ENCODE assay signal across 8 mouse cellular contexts in the genomic region with DNA sequence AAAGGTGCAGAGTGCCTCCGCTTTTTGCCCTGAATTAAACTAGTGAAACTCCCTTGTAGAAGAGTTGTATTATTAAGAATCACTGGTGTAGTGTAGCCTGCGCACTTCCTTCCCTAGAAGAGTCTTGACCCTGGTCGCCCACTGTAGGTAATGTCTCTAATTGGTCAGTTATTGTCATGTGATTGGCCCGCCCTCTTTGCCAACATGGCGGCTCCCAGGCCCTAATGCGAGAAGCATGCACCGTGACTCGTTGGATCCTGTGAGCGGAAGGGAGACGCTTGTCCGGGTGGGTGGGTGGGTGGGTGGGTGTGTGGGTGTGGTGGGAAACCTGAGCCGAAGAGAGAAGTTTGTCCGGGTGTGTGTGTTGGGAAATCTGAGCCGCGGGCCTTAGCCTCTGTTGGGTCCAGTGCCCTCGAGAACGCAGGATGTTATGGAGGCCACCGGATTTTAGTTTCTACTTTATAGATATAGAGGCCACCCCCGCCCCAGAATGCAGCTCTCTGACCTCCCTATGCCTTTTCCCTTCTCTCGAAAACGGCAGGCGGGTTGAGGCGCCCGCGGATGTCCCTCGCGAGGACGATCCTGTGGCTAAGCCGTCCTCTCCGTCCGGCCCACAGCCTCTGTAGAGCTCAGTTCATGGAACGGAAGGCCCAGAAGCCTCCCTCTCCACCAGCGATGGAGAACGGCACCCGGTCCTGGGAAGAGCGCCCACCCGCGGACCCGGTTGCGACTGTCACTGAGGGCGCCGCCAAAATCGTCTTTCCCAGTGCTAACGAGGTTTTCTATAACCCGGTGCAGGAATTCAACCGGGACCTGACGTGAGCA. TPM values are rescaled to one million over a fixed set of nuclear protein-coding genes. Genes with fewer than 3 reads are reported as not detected.
DNase-seq lines count a peak whose midpoint lies in the region; ATAC-seq and TF ChIP-seq lines count a peak whose summit lies in the region.

No protein-coding gene starts in this region.

- DNase-seq in urinary bladder, adult 18-20 months (ENCODE audit: low spot score in 2 of 2), result peak; percentile 86 to 88
- no peak for DNase-seq in urinary bladder, postnatal 10 days (ENCODE audit: low spot score)
- DNase-seq in embryonic facial prominence, embryonic 11.5 days (ENCODE audit: low spot score), result peak; percentile 92
- peak; percentile 91 to 92 for DNase-seq in heart, adult 2 months
- DNase-seq in kidney, adult 8-10 months, result peak; percentile 91 to 95
- DNase-seq in midbrain, embryonic 14.5 days, result peak; percentile 94
- DNase-seq in spleen, adult 18-20 months, result peak; percentile 67 to 83

- no peak for TF ChIP-seq CTCF in heart, adult 2 months (IDR thresholded peaks at IDR 0.05)

- ATAC-seq in embryonic facial prominence, embryonic 11.5 days (replicated peaks; ENCODE audit: insufficient number of reproducible peaks, low FRiP score, low TSS enrichment, low read depth), result peak; percentile 77
- peak; percentile 78 for ATAC-seq in limb, embryonic 12.5 days (ENCODE audit: insufficient number of reproducible peaks, insufficient read depth, low FRiP score, low TSS enrichment, low read depth)
- ATAC-seq in midbrain, embryonic 14.5 days (ENCODE audit: low FRiP score, low TSS enrichment), result peak; percentile 90

- H3K79me2 ChIP-seq in heart, adult 2 months (replicated peaks; ENCODE audit: control insufficient read depth, insufficient read depth, low read length), result peaks cover 2% of the 10 kb centered on the region

- peaks cover 3% of the 10 kb centered on the region for H3K4me1 ChIP-seq in embryonic facial prominence, embryonic 11.5 days (ENCODE audit: control insufficient read depth, insufficient read depth, low read length)
- peaks cover 6% of the 10 kb centered on the region for H3K4me1 ChIP-seq in heart, adult 2 months (ENCODE audit: control insufficient read depth, insufficient read depth, low read length)
- peaks cover 39% of the 10 kb centered on the region for H3K4me1 ChIP-seq in limb, embryonic 12.5 days (replicated peaks)
- peaks cover 36% of the 10 kb centered on the region for H3K4me1 ChIP-seq in midbrain, embryonic 14.5 days (ENCODE audit: control insufficient read depth, insufficient read depth, low read length)

- under 1% methylated on average over 47 of the region's 47 CpGs for WGBS in embryonic facial prominence, embryonic 11.5 days
- WGBS in heart, adult 2 months, result under 1% methylated on average over 47 of the region's 47 CpGs
- WGBS in limb, embryonic 12.5 days, result under 1% methylated on average over 47 of the region's 47 CpGs
- under 1% methylated on average over 47 of the region's 47 CpGs for WGBS in midbrain, embryonic 14.5 days

- peak overlapping the region; percentile 86 for H3K4me3 ChIP-seq in embryonic facial prominence, embryonic 11.5 days (ENCODE audit: low read depth, low read length)
- peak overlapping the region; percentile 80 for H3K4me3 ChIP-seq in heart, adult 2 months
- H3K4me3 ChIP-seq in limb, embryonic 12.5 days (replicated peaks), result peak overlapping the region; percentile 82
- peak overlapping the region; percentile 73 for H3K4me3 ChIP-seq in midbrain, embryonic 14.5 days (replicated peaks; ENCODE audit: low read depth, low read length)

- peak overlapping the region; percentile 85 for H3K9ac ChIP-seq in embryonic facial prominence, embryonic 11.5 days (replicated peaks; ENCODE audit: low read length)
- peak overlapping the region; percentile 56 for H3K9ac ChIP-seq in heart, adult 2 months (ENCODE audit: low read depth, low read length)
- peak overlapping the region; percentile 82 for H3K9ac ChIP-seq in limb, embryonic 12.5 days (replicated peaks)
- H3K9ac ChIP-seq in midbrain, embryonic 14.5 days (replicated peaks; ENCODE audit: low read length), result peak overlapping the region; percentile 67

- no peaks in the 10 kb centered on the region for H3K36me3 ChIP-seq in embryonic facial prominence, embryonic 11.5 days (replicated peaks; ENCODE audit: control insufficient read depth, insufficient read depth, low read depth, low read length)
- no peaks in the 10 kb centered on the region; the same call in 1 of the 2 replicates for H3K36me3 ChIP-seq in heart, adult 2 months (ENCODE audit: control insufficient read depth, insufficient read depth, low read length)
- H3K36me3 ChIP-seq in limb, embryonic 12.5 days, result peaks cover 39% of the 10 kb centered on the region
- H3K36me3 ChIP-seq in midbrain, embryonic 14.5 days (ENCODE audit: control insufficient read depth, insufficient read depth, low read length), result peaks cover 28% of the 10 kb centered on the region

- peak overlapping the region; percentile 47; the same call in 1 of the 2 replicates for H3K27ac ChIP-seq in embryonic facial prominence, embryonic 11.5 days (replicated peaks; ENCODE audit: low read depth, low read length)
- H3K27ac ChIP-seq in heart, adult 2 months, result peak overlapping the region; percentile 77
- peak overlapping the region; percentile 85 for H3K27ac ChIP-seq in limb, embryonic 12.5 days
- H3K27ac ChIP-seq in midbrain, embryonic 14.5 days (replicated peaks; ENCODE audit: low read depth, low read length), result 0 out of 2 replicates have a peak overlapping the region, but pooled peaks have one; percentile 1

- intact Hi-C loops in heart, adult 2 months (cut with DNase I), result loop anchor here (5.0 kb wide), 1 partner anchor 97 kb away; no protein-coding TSS in a partner anchor

- H3K9me3 ChIP-seq in embryonic facial prominence, embryonic 11.5 days (replicated peaks; ENCODE audit: control insufficient read depth, low read length), result no peaks in the 10 kb centered on the region
- H3K9me3 ChIP-seq in limb, embryonic 12.5 days, result no peaks in the 10 kb centered on the region
- no peaks in the 10 kb centered on the region for H3K9me3 ChIP-seq in midbrain, embryonic 14.5 days (ENCODE audit: control insufficient read depth, low read length)

- peak; percentile 53; the same call in 1 of the 2 replicates for TF ChIP-seq EP300 in heart, adult 2 months (IDR thresholded peaks at IDR 0.05; ENCODE audit: insufficient read depth, low read depth, low read length)

- TF ChIP-seq POLR2A in heart, adult 2 months (IDR thresholded peaks at IDR 0.05; ENCODE audit: insufficient read depth, low read depth, low read length), result no peak

- peak overlapping the region; percentile 90 for H3K4me2 ChIP-seq in embryonic facial prominence, embryonic 11.5 days (ENCODE audit: low read depth, low read length)
- peak overlapping the region; percentile 77 for H3K4me2 ChIP-seq in limb, embryonic 12.5 days
- peak overlapping the region; percentile 91 for H3K4me2 ChIP-seq in midbrain, embryonic 14.5 days (ENCODE audit: low read length)

- H3K27me3 ChIP-seq in embryonic facial prominence, embryonic 11.5 days (ENCODE audit: control insufficient read depth, insufficient read depth, low read length), result no peaks in the 10 kb centered on the region
- H3K27me3 ChIP-seq in heart, adult 2 months (ENCODE audit: control insufficient read depth, insufficient read depth, low read length), result no peaks in the 10 kb centered on the region
- H3K27me3 ChIP-seq in limb, embryonic 12.5 days, result no peaks in the 10 kb centered on the region
- no peaks in the 10 kb centered on the region for H3K27me3 ChIP-seq in midbrain, embryonic 14.5 days (ENCODE audit: control insufficient read depth, insufficient read depth, low read length)

RNA-seq across cellular contexts. Expression of gene Nacc1, which starts 1.6 kb away (rescaled TPM):
- polyA plus RNA-seq in embryonic facial prominence, embryonic 11.5 days (2014; fragmentation: Nextera tagmentation; extraction: Ambion mirVana), result 21.0 and 21.1 TPM in 2 replicates
- 10 to 100 TPM; 30.5 to 31.0 TPM for total RNA-seq in heart, adult 2 months (2021)
- polyA plus RNA-seq in heart, adult 2 months (2012; rRNA removed), result 45.3 and 50.5 TPM in 2 replicates
- polyA plus RNA-seq in limb, embryonic 12.5 days (2016; fragmentation: Nextera tagmentation; extraction: Ambion mirVana), result 16.9 and 21.4 TPM in 2 replicates
- 19.1 and 20.2 TPM in 2 replicates for polyA plus RNA-seq in midbrain, embryonic 14.5 days (2014; fragmentation: Nextera tagmentation; extraction: Ambion mirVana)

RNA-seq across cellular contexts. Expression of gene Trmt1, which starts 3.2 kb away (rescaled TPM):
- 61.5 and 64.7 TPM in 2 replicates for polyA plus RNA-seq in embryonic facial prominence, embryonic 11.5 days (2014; fragmentation: Nextera tagmentation; extraction: Ambion mirVana)
- 10 to 100 TPM; 32.0 to 37.4 TPM for total RNA-seq in heart, adult 2 months (2021)
- 39.9 and 50.8 TPM in 2 replicates for polyA plus RNA-seq in heart, adult 2 months (2012; rRNA removed)
- polyA plus RNA-seq in limb, embryonic 12.5 days (2016; fragmentation: Nextera tagmentation; extraction: Ambion mirVana), result 63.4 and 66.9 TPM in 2 replicates
- 56.9 and 59.6 TPM in 2 replicates for polyA plus RNA-seq in midbrain, embryonic 14.5 days (2014; fragmentation: Nextera tagmentation; extraction: Ambion mirVana)

RNA-seq across cellular contexts. Expression of gene Lyl1, which starts 12.0 kb away (rescaled TPM):
- polyA plus RNA-seq in embryonic facial prominence, embryonic 11.5 days (2014; fragmentation: Nextera tagmentation; extraction: Ambion mirVana), result 4.6 and 5.3 TPM in 2 replicates
- total RNA-seq in heart, adult 2 months (2021), result 1 to 10 TPM; 3.0 to 3.7 TPM
- polyA plus RNA-seq in heart, adult 2 months (2012; rRNA removed), result 4.0 and 7.7 TPM in 2 replicates
- 3.7 and 4.7 TPM in 2 replicates for polyA plus RNA-seq in limb, embryonic 12.5 days (2016; fragmentation: Nextera tagmentation; extraction: Ambion mirVana)
- 1.5 and 3.8 TPM in 2 replicates for polyA plus RNA-seq in midbrain, embryonic 14.5 days (2014; fragmentation: Nextera tagmentation; extraction: Ambion mirVana)

RNA-seq across cellular contexts. Expression of gene Ier2, which starts 26.7 kb away (rescaled TPM):
- polyA plus RNA-seq in embryonic facial prominence, embryonic 11.5 days (2014; fragmentation: Nextera tagmentation; extraction: Ambion mirVana), result 86.9 and 89.6 TPM in 2 replicates
- 10 to 100 TPM; 11.8 to 13.0 TPM for total RNA-seq in heart, adult 2 months (2021)
- 6.8 and 8.1 TPM in 2 replicates for polyA plus RNA-seq in heart, adult 2 months (2012; rRNA removed)
- 134 and 144 TPM in 2 replicates for polyA plus RNA-seq in limb, embryonic 12.5 days (2016; fragmentation: Nextera tagmentation; extraction: Ambion mirVana)
- polyA plus RNA-seq in midbrain, embryonic 14.5 days (2014; fragmentation: Nextera tagmentation; extraction: Ambion mirVana), result 15.5 and 16.0 TPM in 2 replicates

RNA-seq across cellular contexts. Expression of gene G430095P16Rik, which starts 33.5 kb away (rescaled TPM):
- polyA plus RNA-seq in embryonic facial prominence, embryonic 11.5 days (2014; fragmentation: Nextera tagmentation; extraction: Ambion mirVana), result 3.6 and 5.7 TPM in 2 replicates
- total RNA-seq in heart, adult 2 months (2021), result under 1 TPM in 1 of 2 experiments, not detected in 1; 0.55 TPM
- polyA plus RNA-seq in heart, adult 2 months (2012; rRNA removed), result 0.70 TPM in 1 of 2 replicates, not detected in the other
- polyA plus RNA-seq in limb, embryonic 12.5 days (2016; fragmentation: Nextera tagmentation; extraction: Ambion mirVana), result 9.7 and 11.8 TPM in 2 replicates
- polyA plus RNA-seq in midbrain, embryonic 14.5 days (2014; fragmentation: Nextera tagmentation; extraction: Ambion mirVana), result 0.67 and 0.91 TPM in 2 replicates

Comparison
In these comparisons a context has a peak if more than half of its experiments do, and no peak if none do; other contexts are left out.
1. H3K27ac ChIP-seq: peak in every context shown above with its lines; median percentile 85 in limb, embryonic 12.5 days; 77 in heart, adult 2 months; 47 in embryonic facial prominence, embryonic 11.5 days; 1 in midbrain, embryonic 14.5 days.